Mouse (Mus musculus) liver, embryonic 14.5 days (tissue): ENCODE data around the gene Pde11a.

Experiments
- CTCF ChIP-seq: IDR thresholded peaks from 2 replicates; pipeline ENCODE4 v1.5.1; 2016; ENCODE audit warnings: antibody characterized with exemption, low read depth, control low read depth
- EP300 ChIP-seq: IDR thresholded peaks from 2 replicates; pipeline ENCODE4 v1.6.1; 2016; ENCODE audit warnings: antibody characterized with exemption, low read depth

DNA sequence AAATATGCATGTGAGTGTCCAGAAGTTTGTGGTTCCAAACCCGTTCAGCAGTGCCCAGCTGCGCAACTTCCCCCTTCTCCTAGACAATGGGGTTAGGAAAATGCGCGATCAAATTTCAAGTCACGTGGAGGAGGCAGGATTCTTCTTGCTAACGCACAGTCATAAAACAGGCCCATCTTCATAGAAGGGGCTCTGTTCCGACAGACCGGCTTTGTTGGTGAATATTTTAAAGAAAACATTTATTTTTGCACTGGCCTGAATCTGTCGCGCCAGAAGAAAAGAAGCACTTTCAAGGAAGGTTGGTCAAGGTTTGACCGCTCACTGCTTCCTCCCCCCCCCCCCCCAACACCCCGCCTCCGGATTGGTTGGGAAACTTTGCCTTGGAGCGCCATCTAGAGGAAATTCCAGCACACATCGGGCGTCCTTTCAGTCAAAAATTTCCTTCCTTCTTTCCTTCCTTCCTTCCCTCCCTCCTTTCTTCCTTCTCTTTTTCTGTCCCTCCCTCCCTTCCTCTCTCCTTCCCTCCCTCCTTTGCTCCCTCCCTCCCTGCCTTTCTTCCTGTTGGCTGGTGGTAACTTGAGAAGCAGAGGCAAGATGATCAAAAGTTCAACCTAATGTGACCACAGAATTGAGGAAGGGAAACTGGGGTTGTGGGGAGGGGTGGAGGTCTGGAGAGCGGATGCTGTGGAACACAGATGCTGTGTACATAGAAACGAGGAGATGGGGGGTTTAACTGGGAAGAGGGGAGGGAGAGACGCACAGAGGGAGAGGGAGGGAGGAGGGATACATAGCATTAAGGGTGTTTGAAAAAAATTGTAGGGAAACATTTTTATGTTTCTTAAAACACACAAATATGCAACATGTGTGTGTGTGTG lies 267.9 kb downstream of the Pde11a start:
- TF ChIP-seq CTCF (peak; percentile 48), EP300 (no peak)
